Mouse (Mus musculus) inflammation-experienced regulatory T-cells, adult 6 months (primary cell): ENCODE results near the gene Rhox3c. TPM values are rescaled to one million over a fixed set of nuclear protein-coding genes. Genes with fewer than 3 reads are reported as not detected.
"Not testable (repeated sequence)": the region's sequence is repeated elsewhere in the genome, so short reads cannot be mapped to it uniquely, and the experiment has no call there.

Experiments used
- ATAC-seq: one replicate; pipeline ENCODE4 v1.8.0; 2017
- polyA plus RNA-seq, 3 experiments: library from polyadenylated mRNA; unstranded; fragments of 100-300 nt; shearing (Covaris generic); gene quantifications; one replicate each; pipeline ENCODE4 v1.2.1; 2017

Rhox3c gene
- not detected for polyA plus RNA-seq

DNA sequence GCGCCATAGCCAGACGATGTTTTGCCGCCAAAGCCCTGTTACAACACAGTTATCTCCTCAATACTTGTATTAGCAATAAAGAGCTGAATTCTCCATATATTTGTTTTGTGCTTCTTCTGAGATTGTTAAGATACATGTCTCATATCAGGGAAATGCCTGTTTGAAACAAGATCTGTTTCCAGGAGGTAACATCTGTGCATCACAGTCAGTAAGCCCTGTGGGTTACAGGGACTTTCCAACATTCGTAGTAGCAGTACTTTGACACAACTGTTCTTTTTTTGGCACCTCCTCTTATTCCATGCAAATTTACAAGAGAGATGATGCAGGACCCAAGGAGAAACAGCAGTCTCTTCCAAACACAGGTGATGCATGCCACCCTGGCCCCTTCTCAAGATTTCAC lies at the start of gene Rhox3c:
TSS of gene Rhox3c (plus strand) at position 301 of the 400 bp plus-strand sequence.
- ATAC-seq = not testable (repeated sequence)

GRCm38 (mm10) chrX:37411767-37412166 lies 46.6 kb upstream of the Rhox3c start, which contains the start of gene Rhox2b:
TSS of gene Rhox2b (plus strand) at chrX:37412067.
- ATAC-seq = not testable (repeated sequence)

DNA sequence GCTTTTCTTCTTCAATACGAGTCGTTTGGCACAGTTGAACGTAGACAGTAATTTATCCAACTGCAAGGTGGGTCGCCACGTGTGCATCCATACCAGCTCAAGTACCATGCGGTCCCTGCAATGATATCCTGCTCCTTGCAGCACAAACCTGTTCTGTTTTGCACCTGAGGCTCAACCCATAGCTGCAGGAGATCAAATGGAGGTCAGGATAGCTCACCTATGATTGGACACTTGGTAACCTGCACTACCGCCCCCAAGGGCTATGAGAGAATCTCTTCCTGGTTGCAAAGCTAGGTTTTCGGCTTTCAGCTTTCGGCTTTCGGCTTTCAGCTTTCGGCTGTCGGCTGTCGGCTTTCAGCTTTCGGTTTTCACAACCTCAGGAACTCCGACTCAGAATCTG lies 26.2 kb upstream of the Rhox3c start, which contains the start of gene Rhox4b:
TSS of gene Rhox4b (plus strand) at position 301 of the 400 bp plus-strand sequence.
- not testable (repeated sequence) for ATAC-seq

DNA sequence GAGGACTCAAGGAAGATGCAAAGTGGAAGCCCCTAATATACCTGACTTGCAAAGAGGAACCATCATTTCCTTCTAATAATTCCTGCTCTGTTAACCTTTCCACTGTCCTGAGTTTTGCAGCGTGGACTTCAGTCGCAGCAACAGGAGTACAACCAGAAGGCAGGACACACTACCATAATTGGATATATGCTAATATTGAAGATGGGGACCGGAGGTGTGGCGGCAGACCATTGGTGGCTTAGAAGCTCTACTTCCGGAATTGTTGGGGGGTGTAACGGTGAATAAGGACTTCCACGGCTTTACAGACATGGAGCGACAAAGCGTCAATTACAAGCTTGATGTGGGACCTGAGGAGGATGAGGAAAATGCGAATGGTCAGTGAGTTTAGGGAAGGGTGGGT lies 5.0 kb upstream of the Rhox3c start, which contains the start of gene Rhox2c:
TSS of gene Rhox2c (plus strand) at position 301 of the 400 bp plus-strand sequence.
- not testable (repeated sequence) for ATAC-seq

DNA sequence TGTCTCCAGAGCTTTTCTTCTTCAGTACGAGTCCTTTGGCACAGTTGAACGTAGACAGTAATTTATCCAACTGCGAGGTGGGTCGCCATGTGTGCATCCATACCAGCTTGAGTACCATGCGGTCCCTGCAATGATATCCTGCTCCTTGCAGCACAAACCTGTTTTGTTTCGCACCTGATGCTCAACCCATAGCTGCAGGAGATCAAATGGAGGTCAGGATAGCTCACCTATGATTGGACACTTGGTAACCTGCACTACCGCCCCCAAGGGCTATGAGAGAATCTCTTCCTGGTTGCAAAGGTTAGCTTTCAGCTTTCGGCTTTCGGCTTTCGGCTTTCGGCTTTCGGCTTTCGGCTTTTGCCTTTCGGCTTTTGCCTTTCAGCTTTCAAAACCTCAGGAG lies 21.7 kb downstream of the Rhox3c start, which contains the start of gene Rhox4c:
TSS of gene Rhox4c (plus strand) at position 301 of the 400 bp plus-strand sequence.
- ATAC-seq = not testable (repeated sequence)

GRCm38 (mm10) chrX:37514059-37514458 lies 55.7 kb downstream of the Rhox3c start, which contains the start of gene Rhox4d:
TSS of gene Rhox4d (plus strand) at chrX:37514359.
- ATAC-seq = not testable (repeated sequence)

Other genes starting within 250 kb of the Rhox3c start
- not detected for gene Gm9, start 247.5 kb upstream of the Rhox3c start, polyA plus RNA-seq
- gene Rhox1, start 236.3 kb upstream of the Rhox3c start, polyA plus RNA-seq = not detected
- not detected for gene Rhox2a, start 213.6 kb upstream of the Rhox3c start, polyA plus RNA-seq
- not detected for gene Rhox3a, start 208.7 kb upstream of the Rhox3c start, polyA plus RNA-seq
- not detected for gene Rhox4a, start 193.2 kb upstream of the Rhox3c start, polyA plus RNA-seq
- not detected for gene Rhox3a2, start 78.6 kb upstream of the Rhox3c start, polyA plus RNA-seq
- gene Rhox4a2, start 67.7 kb upstream of the Rhox3c start, polyA plus RNA-seq = not detected
- gene Rhox2b, start 46.5 kb upstream of the Rhox3c start, polyA plus RNA-seq = not detected
- not detected for gene Rhox4b, start 26.1 kb upstream of the Rhox3c start, polyA plus RNA-seq
- gene Rhox2c, start 4.9 kb upstream of the Rhox3c start, polyA plus RNA-seq = not detected
- not detected for gene Rhox4c, start 21.8 kb downstream of the Rhox3c start, polyA plus RNA-seq
- gene Rhox2d, start 34.8 kb downstream of the Rhox3c start, polyA plus RNA-seq = not detected
- not detected for gene Rhox4d, start 55.8 kb downstream of the Rhox3c start, polyA plus RNA-seq
- not detected for gene Rhox2e, start 71.9 kb downstream of the Rhox3c start, polyA plus RNA-seq
- gene Rhox3e, start 83.4 kb downstream of the Rhox3c start, polyA plus RNA-seq = not detected
- gene Rhox4e, start 98.8 kb downstream of the Rhox3c start, polyA plus RNA-seq = not detected
- gene Rhox2f, start 112.8 kb downstream of the Rhox3c start, polyA plus RNA-seq = not detected
- gene Rhox3f, start 122.4 kb downstream of the Rhox3c start, polyA plus RNA-seq = not detected
- gene Rhox4f, start 149.1 kb downstream of the Rhox3c start, polyA plus RNA-seq = not detected
- gene Rhox3g, start 170.0 kb downstream of the Rhox3c start, polyA plus RNA-seq = not detected
- gene Rhox2g, start 184.9 kb downstream of the Rhox3c start, polyA plus RNA-seq = not detected
- gene Rhox4g, start 192.7 kb downstream of the Rhox3c start, polyA plus RNA-seq = not detected
- not detected for gene Rhox3h, start 210.2 kb downstream of the Rhox3c start, polyA plus RNA-seq
- not detected for gene Rhox2h, start 214.7 kb downstream of the Rhox3c start, polyA plus RNA-seq